Mouse (Mus musculus) thymus, postnatal 10 days (tissue): Measurements from ENCODE around the gene Bysl.
"Not testable (repeated sequence)": the region's sequence is repeated elsewhere in the genome, so short reads cannot be mapped to it uniquely, and the experiment has no call there.

Experiments used
- DNase-seq, 2 experiments: peaks; one replicate each; pipeline ENCODE4 v3.0.0; 2021; ENCODE audit warnings: low spot score in 2 of 2

Gene Bysl

GRCm38 (mm10) chr17:47610849-47611660, at the start of gene Bysl, which contains the start of the genes Med20 and Gm20517:
TSS of gene Bysl (minus strand) at chr17:47611492.
TSS of gene Med20 (plus strand) at chr17:47611582.
TSS of gene Gm20517 (plus strand) at chr17:47611589.
- DNase-seq: peak; percentile 93 to 96

- DNase-seq: no peak
Observed at GRCm38 (mm10) chr17:47658741-47659243, 47.5 kb upstream of the Bysl start.

GRCm38 (mm10) chr17:47657901-47658300, 46.6 kb upstream of the Bysl start:
- DNase-seq: no peak

DNA sequence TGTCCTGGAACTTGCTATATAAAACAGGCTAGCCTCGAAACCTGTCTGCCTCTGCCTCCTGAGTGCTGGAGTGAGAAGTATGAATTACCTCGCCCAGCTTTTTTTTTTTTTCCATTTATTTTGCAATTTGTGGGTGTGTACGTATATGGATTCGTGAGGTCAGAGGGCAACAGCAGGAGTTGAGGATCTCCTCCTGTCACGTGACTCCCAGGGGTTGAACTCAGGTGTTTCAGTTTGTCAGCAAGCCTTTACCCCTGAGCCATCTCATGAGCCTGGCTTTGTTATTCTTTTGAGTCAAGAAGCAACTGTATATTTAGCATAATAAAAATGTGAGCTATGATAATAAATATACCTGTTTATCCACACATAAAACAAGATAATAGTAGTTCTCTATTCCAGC, 44.4 kb upstream of the Bysl start:
- no peak for DNase-seq

DNA sequence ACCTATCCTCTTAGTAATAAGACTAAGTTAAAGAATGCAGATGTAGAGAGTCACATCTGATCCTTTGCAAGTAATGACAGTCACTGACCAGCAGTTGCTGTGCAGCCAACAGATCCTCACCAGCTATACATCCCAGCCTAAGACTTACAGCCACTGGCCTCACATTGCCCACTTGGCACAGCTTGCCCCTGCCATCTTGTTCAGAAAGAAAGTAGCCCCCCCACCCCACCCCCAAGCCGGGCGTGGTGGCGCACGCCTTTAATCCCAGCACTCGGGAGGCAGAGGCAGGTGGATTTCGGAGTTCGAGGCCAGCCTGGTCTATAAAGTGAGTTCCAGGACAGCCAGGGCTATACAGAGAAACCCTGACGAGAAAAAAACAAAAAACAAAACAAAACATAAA, 43.1 kb upstream of the Bysl start:
- DNase-seq: not testable (repeated sequence)

GRCm38 (mm10) chr17:47651953-47652352, 40.7 kb upstream of the Bysl start:
- no peak for DNase-seq

- no peak for DNase-seq
Observed at GRCm38 (mm10) chr17:47648966-47649365, 37.7 kb upstream of the Bysl start.

DNA sequence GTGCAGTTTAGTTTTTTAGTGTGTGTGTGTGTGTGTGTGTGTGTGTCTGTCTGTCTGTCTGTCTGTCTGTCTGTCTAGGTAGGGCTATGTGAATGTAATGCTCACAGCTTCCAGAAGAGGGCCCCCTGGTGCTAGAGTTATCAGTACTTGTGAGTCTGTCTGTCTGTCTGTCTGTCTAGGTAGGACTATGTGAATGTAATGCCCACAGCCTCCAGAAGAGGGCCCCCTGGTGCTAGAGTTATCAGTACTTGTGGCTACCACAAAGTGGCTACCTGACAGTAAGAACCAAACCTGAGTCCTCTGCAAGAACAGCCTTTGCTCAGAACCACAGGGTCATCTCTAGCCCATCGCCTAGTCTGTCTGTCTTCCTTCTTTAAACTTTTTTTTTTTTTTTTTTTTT, 35.4 kb upstream of the Bysl start:
- peak; percentile 38 to 64 for DNase-seq

GRCm38 (mm10) chr17:47642992-47643391, 31.7 kb upstream of the Bysl start:
- DNase-seq: no peak

GRCm38 (mm10) chr17:47633999-47634770, 22.9 kb upstream of the Bysl start:
- DNase-seq: no peak

- no peak for DNase-seq
Observed at GRCm38 (mm10) chr17:47632181-47632840, 21.0 kb upstream of the Bysl start.

DNA sequence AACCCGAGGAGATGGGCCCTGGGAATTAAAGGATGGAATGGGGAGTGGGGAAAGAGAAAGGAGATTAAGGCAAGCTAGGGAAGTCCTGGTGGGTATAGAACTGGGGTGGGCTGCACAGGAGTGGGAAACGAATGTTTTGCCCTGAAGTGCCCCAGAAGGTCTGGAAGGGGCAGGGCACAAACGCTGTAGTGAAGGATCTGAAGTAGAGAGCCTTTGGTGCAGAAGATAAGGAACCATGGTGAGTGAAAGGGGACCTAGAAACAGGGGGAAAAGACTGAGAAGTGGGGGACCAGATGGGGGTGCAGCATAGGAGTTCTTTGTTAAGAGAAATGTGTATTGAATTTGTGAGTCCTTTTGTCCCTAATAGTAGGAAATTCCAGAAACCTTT, 19.4 kb upstream of the Bysl start, which contains the start of gene Usp49:
TSS of gene Usp49 (plus strand) at position 13 of the 388 bp plus-strand sequence.
- DNase-seq: no peak

DNA sequence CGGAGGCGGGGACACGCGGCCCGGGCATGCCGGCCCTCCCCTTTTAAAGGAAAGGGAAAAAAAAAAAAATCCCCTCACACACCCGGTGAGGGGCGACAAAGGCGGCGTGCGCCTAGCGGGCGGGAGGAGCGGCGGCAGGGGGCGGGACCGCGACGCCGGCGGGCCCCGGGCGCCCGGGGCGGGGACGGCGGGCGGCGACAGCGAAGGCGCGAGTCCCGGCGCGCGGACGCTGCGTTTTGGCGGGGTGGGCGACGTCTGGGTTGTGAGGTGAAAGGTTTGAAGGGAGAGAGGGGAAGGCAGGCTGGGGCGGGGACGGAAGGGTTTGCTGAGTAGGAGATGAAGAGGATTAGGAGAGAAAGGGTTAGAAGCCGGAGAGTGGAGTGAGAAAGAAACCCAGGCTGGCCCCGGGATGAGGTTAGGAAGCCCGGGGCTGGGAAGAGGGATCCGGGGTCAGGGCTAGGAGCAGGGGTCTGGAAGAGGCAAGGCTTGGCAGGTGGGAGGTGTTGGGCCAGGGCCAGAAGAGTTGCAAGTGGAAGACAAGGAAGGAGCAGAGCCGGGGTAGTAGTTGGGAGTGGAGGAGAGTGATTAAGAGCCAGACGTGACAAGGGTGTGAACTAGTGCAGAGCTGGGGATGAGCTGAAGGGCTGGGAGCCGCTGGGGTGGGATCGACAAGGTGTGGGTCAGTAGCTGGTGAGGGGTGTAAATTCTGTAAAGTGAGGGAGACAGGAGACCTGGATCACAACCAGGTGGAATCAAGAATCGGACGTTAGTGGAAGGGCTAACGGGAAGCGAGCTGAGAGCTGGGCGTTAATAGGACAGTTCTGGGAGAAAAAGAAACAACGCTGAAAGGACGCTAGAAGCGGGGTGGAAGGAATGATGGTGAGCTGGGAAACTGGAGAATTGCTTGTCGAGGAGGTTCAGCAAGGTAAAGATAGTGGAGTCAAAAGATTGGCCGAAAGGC, 18.7 kb upstream of the Bysl start:
- DNase-seq: peak; percentile 58 to 61

DNA sequence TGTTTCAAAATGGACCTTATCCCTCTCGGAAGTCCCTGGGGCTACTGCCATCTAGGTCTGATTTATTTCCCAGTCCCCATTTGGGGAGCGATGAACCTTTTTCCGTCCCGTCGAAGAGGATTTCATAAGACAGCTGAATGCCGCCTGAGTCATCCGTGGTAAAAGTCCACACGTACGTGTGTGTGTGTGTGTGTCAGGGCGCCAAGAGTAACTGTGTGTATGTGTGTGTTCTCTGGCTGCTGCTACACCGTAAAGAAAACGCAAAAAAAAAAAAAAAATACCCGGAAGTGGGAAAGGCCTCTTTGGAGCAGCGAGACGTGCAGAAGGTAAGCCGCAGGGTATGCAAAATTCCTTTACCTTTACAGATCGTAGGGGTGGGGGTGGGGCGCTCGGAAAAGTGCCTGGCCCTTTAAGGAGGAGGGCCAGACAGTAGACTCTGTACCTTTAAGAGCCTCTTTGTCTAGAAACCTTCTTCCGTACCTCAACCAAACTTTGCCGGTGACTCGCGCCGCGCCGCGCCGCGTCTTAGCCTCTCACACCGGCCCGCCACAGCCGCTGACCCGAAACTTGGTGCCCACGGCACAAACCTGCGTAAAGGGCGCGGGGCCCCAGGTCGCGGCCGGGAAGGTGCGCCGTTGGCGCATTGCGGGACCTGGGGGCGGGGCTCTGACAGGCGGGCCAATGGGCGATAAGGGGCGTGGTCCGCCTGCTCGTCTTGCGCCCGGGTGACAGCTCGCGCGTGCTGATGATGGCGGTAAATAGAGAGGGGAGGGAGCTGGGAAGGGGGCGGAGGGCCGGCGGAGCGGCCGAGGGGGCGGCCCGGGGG, 17.8 kb upstream of the Bysl start:
- DNase-seq: peak; percentile 92 to 95

- no peak for DNase-seq
Observed at GRCm38 (mm10) chr17:47627791-47628190, 16.5 kb upstream of the Bysl start.

DNA sequence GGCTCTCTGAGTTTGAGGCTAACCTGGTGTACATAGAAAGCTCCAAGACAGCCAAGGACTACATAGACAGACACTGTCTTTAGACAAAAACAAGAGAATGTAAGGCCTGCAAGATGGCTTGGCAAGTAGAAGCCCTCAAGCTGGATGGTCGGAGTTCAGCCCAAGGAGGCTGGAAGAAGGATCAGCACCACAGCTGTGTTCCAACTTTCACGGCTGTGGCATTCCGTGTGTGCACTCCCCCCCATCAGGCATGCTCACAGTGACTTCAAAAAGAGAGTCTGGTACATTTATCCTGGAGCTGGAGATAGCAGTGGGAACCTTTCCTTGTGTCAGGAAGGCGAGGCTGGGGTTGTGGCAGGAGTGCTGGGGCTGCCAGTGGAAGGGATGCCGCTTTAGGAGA, 14.7 kb upstream of the Bysl start:
- DNase-seq: no peak

DNA sequence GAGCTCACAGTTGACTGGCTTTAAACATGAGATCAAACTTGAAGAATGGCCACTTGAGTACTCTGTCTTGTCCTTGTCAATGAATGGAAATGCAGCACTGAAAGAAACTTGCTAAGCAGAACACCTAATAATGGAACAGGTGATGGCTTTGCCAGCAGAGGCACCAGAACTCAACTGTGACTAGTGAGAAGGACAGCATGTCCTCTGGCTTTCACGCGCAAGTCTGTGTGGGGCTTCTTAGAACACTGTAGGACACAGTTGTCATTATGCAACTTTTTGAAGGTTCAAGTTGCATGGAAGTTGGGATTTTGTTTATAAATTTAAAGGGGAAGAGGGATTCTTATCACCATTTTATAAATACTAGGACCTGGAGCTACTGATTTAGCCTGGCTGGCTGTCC, 13.8 kb upstream of the Bysl start:
- DNase-seq: no peak

- not testable (repeated sequence) for DNase-seq
Observed at GRCm38 (mm10) chr17:47624572-47624971, 13.3 kb upstream of the Bysl start.

DNA sequence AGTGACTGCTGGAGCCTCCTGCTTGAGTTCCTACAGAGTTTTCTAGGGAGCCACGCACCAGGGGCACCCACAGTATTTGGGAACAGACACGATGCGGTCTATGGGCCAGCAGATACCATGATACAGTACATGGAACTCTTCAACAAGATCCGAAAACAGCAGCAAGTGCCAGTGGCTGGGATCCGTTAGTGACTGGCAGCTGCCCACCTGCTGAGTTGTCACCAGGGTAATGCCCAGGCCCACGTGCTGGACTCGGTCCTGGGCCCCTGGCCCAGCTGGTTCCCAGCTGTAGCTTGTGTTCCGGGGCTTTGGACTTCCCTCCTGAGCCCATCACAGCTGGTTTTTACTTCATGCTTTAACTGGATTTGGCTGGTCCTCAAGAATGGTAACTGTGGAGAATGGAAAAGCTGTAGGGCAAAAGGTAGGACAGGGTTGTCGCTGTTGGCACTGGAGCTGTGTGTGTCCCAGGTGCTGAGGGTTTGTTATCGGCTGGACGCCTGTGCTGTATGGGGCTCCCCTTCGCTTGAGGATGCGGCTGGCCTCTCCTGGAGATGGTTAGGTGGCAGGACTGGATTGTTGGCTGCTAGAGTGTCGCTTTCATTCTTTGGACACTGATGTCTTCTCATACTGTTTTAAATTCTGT, 11.7 kb upstream of the Bysl start:
- no peak for DNase-seq
